Mouse (Mus musculus): ENCODE measurements around the gene Mogat2. TPM values are rescaled to one million over a fixed set of nuclear protein-coding genes. Genes with fewer than 3 reads are reported as not detected.

Gene Mogat2
- total and polyA plus RNA-seq, 2 experiments from 2014 or later = 0.40 TPM; not detected in 1

DNA sequence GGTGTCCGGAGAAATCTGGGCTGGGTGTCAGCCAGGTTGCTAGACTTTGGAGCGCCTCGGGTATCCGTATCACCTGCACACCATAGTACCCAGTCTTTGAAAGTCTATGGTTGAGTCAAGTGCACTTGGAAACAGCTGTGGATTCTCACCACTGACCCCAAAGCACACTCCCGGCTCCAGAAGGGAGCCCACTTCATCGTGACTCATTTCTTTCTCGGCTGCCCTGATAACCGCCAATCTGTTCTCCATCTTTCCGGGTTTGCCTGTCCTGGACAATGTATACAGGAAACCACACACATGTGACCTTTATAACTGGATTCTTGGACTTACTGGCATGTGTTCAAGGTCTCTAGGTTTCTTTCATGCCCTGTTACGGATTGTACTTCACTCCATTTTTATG lies 11.8 kb downstream of the Mogat2 start:
- WGBS = 84% methylated on average over 10 of the region's 10 CpGs
- H3K4me2 ChIP-seq (ENCODE audit: low read depth, low read length) = no peak overlapping the region
- H3K9me3 ChIP-seq (replicated peaks; ENCODE audit: control insufficient read depth, low read length) = no peaks in the 10 kb centered on the region
- H3K4me1 ChIP-seq (ENCODE audit: control insufficient read depth, insufficient read depth) = no peaks in the 10 kb centered on the region
- no peak for ATAC-seq (ENCODE audit: insufficient read depth, low read depth)
- no peaks in the 10 kb centered on the region for H3K36me3 ChIP-seq (replicated peaks; ENCODE audit: control insufficient read depth, insufficient read depth, low read length)
- TF ChIP-seq EP300 (IDR thresholded peaks at IDR 0.05; ENCODE audit: low read depth) = no peak
- no peak for TF ChIP-seq CTCF (IDR thresholded peaks at IDR 0.05; ENCODE audit: low read depth)
- H3K27ac ChIP-seq (ENCODE audit: low read depth) = no peak overlapping the region
- H3K9ac ChIP-seq (replicated peaks; ENCODE audit: low read depth, low read length) = no peak overlapping the region
- DNase-seq (ENCODE audit: low spot score) = no peak
- no peaks in the 10 kb centered on the region for H3K27me3 ChIP-seq (ENCODE audit: control insufficient read depth, insufficient read depth, low read length)
- H3K4me3 ChIP-seq (ENCODE audit: low read depth, low read length) = no peak overlapping the region

DNA sequence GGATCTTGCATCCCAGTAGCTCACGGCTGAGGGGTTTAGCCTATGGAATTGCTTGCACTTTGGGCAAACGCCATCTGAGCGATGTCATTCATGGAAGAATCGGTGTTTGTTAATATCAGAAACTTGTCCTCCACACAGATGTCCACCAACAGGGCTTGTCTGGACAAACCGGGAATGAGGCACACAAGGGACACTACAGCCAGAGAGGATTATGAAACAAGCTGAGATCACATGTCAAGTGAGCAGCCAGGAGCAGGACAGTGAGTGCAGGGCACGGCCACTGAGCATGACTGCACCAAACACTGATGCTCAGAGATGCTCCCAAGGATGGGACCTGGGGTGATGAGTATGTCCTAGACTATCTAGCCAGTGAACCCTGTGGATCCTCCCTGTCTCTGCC lies 13.0 kb downstream of the Mogat2 start:
- no peaks in the 10 kb centered on the region for H3K9me3 ChIP-seq (replicated peaks; ENCODE audit: control insufficient read depth, low read length)
- no peak overlapping the region for H3K4me2 ChIP-seq (ENCODE audit: low read depth, low read length)
- no peak for TF ChIP-seq CTCF (IDR thresholded peaks at IDR 0.05; ENCODE audit: low read depth)
- H3K4me3 ChIP-seq (ENCODE audit: low read depth, low read length) = no peak overlapping the region
- no peaks in the 10 kb centered on the region for H3K27me3 ChIP-seq (ENCODE audit: control insufficient read depth, insufficient read depth, low read length)
- no peaks in the 10 kb centered on the region for H3K36me3 ChIP-seq (replicated peaks; ENCODE audit: control insufficient read depth, insufficient read depth, low read length)
- no peak overlapping the region for H3K9ac ChIP-seq (replicated peaks; ENCODE audit: low read depth, low read length)
- H3K4me1 ChIP-seq (ENCODE audit: control insufficient read depth, insufficient read depth) = no peaks in the 10 kb centered on the region
- no peak for ATAC-seq (ENCODE audit: insufficient read depth, low read depth)
- H3K27ac ChIP-seq (ENCODE audit: low read depth) = no peak overlapping the region
- 71% methylated on average over 6 of the region's 6 CpGs for whole genome bisulfite sequencing
- no peak for DNase-seq (ENCODE audit: low spot score)

DNA sequence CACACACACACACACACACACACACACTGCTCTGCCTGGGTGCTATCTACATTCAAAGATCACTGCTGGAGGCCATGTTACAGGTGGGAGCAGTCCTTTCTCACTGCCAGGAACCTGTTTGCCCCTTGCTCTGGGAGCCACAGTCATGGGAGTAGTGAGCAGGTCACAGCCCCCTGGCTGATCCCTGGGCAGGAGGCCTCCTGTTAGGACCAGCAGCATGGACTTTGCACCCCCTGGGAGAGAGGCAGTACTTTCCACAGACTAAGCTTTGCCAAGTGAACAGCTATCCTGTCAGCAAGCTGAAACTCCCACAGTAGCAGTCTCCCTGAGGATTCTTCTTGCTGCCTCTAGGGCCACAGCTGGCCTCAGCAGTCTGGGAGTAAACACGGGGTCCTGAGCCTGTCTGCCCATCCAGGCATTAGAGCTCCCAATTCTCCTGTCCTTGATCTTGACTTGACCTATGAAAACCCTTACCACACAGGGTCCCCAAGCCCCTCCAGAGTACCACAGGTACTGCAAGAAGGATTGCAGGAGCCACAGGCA lies 13.7 kb downstream of the Mogat2 start:
- DNase-seq (ENCODE audit: low spot score) = no peak
- ATAC-seq (ENCODE audit: insufficient read depth, low read depth) = no peak
- Histone ChIP-seq H3K36me3 (replicated peaks; ENCODE audit: control insufficient read depth, insufficient read depth, low read length) (no peaks in the 10 kb centered on the region), H3K4me1 (ENCODE audit: control insufficient read depth, insufficient read depth) (no peaks in the 10 kb centered on the region), H3K27ac (ENCODE audit: low read depth) (no peak overlapping the region), H3K9me3 (replicated peaks; ENCODE audit: control insufficient read depth, low read length) (no peaks in the 10 kb centered on the region), H3K4me2 (ENCODE audit: low read depth, low read length) (no peak overlapping the region), H3K4me3 (ENCODE audit: low read depth, low read length) (no peak overlapping the region), H3K27me3 (ENCODE audit: control insufficient read depth, insufficient read depth, low read length) (no peaks in the 10 kb centered on the region), H3K9ac (replicated peaks; ENCODE audit: low read depth, low read length) (no peak overlapping the region)
- 29% methylated on average over 1 of the region's 1 CpGs for WGBS
- TF ChIP-seq EP300 (IDR thresholded peaks at IDR 0.05; ENCODE audit: low read depth) = no peak
- TF ChIP-seq CTCF (IDR thresholded peaks at IDR 0.05; ENCODE audit: low read depth) = no peak

DNA sequence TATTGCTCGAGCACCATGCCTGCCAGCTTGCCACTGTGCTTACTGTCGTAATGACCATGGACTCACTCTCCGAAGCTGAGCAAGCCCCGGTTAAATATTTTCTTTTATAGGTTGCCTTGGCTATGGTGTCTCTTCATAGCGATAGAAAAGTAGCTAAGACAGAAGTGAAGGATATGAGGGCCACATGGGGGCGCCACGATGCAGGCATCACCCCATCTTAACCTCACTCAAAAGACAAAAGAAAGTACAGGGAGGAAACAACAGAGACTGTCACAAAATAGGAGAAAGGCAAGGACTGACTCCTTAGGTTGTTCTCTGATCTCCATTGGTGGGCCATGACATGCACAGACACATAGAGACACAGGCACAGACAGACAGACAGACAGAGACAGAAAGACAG lies 14.2 kb downstream of the Mogat2 start:
- Histone ChIP-seq H3K4me3 (ENCODE audit: low read depth, low read length) (no peak overlapping the region), H3K27me3 (ENCODE audit: control insufficient read depth, insufficient read depth, low read length) (no peaks in the 10 kb centered on the region), H3K4me2 (ENCODE audit: low read depth, low read length) (no peak overlapping the region), H3K9me3 (replicated peaks; ENCODE audit: control insufficient read depth, low read length) (no peaks in the 10 kb centered on the region), H3K4me1 (ENCODE audit: control insufficient read depth, insufficient read depth) (no peaks in the 10 kb centered on the region), H3K27ac (ENCODE audit: low read depth) (no peak overlapping the region), H3K36me3 (replicated peaks; ENCODE audit: control insufficient read depth, insufficient read depth, low read length) (no peaks in the 10 kb centered on the region), H3K9ac (replicated peaks; ENCODE audit: low read depth, low read length) (no peak overlapping the region)
- ATAC-seq (ENCODE audit: insufficient read depth, low read depth) (no peak), DNase-seq (ENCODE audit: low spot score) (no peak)
- WGBS = 72% methylated on average over 7 of the region's 7 CpGs
- TF ChIP-seq EP300 (IDR thresholded peaks at IDR 0.05; ENCODE audit: low read depth) (no peak), CTCF (IDR thresholded peaks at IDR 0.05; ENCODE audit: low read depth) (peak; percentile 25; the same call in 1 of the 2 replicates)

DNA sequence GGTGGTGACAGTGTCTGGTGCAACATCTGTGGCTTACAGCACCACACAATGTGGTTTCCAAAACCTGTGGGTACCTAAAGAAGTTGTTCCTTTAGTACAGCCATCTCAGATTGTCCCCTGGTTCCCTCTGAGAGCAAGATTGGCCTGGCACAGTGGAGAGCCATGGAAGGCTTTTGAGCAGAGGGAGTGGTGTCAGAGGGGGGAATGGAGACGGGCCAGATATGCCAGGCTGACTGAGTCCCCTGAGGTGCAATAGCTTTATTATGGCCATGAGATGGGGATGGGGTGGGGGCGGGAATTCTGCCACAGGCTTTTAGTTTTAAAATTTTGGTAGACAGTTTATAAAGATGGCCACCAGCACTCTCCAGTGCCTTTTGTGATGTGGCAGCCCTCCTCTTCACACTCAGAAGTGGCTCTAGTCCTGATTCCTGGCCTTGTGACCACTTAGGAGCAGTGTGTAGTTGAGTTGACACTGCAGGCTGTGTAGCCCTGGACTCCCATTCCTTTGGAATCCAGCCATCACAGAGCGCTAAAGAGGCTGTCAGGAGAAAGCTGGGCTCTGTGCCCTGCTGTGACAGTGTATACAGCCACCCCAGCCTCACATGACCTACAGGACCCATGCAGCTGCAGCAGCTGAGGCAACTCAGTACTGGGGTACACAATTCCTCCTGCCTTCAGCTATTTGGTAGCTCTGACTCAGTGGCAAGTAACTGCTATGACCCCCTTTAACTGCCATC lies 20.9 kb downstream of the Mogat2 start:
- Histone ChIP-seq H3K4me2 (ENCODE audit: low read depth, low read length) (no peak overlapping the region), H3K4me3 (ENCODE audit: low read depth, low read length) (no peak overlapping the region), H3K27ac (ENCODE audit: low read depth) (peak overlapping the region; percentile 92), H3K9ac (replicated peaks; ENCODE audit: low read depth, low read length) (no peak overlapping the region), H3K27me3 (ENCODE audit: control insufficient read depth, insufficient read depth, low read length) (no peaks in the 10 kb centered on the region), H3K9me3 (replicated peaks; ENCODE audit: control insufficient read depth, low read length) (no peaks in the 10 kb centered on the region), H3K4me1 (ENCODE audit: control insufficient read depth, insufficient read depth) (peaks cover 26% of the 10 kb centered on the region), H3K36me3 (replicated peaks; ENCODE audit: control insufficient read depth, insufficient read depth, low read length) (no peaks in the 10 kb centered on the region)
- TF ChIP-seq EP300 (IDR thresholded peaks at IDR 0.05; ENCODE audit: low read depth) = peak; percentile 83
- TF ChIP-seq CTCF (IDR thresholded peaks at IDR 0.05; ENCODE audit: low read depth) = no peak
- DNase-seq (ENCODE audit: low spot score) = peak; percentile 92
- 46% methylated on average over 3 of the region's 3 CpGs for WGBS
- ATAC-seq (ENCODE audit: insufficient read depth, low read depth) = peak; percentile 92
